Mouse (Mus musculus) heart, embryonic 16.5 days (tissue): Measurements from ENCODE around the gene Zfp991. TPM values are rescaled to one million over a fixed set of nuclear protein-coding genes. Genes with fewer than 3 reads are reported as not detected.
"Not testable (repeated sequence)": the region's sequence is repeated elsewhere in the genome, so short reads cannot be mapped to it uniquely, and the experiment has no call there.

Experiments used
- ATAC-seq: fragments of 200-750 bp; cut with Nextera tagmentation; replicated peaks from 2 replicates; pipeline ENCODE4 v1.8.0; 2017; ENCODE audit warnings: moderate number of reproducible peaks; ENCODE audit not compliant: insufficient read depth, low FRiP score; ENCODE audit errors: extremely low read depth
- H3K27ac ChIP-seq: fragments of 300-500 bp; sonication (generic); 2 replicates; pipeline ENCODE4 v1.5.1; 2014; ENCODE audit warnings: mild to moderate bottlenecking, low read length, control low read depth, moderate library complexity
- H3K27me3 ChIP-seq: fragments of 300-500 bp; sonication (generic); 2 replicates; pipeline ENCODE4 v1.6.1; 2014; ENCODE audit warnings: low read length, mixed read lengths; ENCODE audit not compliant: control insufficient read depth, insufficient read depth
- H3K36me3 ChIP-seq: fragments of 300-500 bp; sonication (generic); 2 replicates; pipeline ENCODE4 v1.6.1; 2014; ENCODE audit not compliant: control insufficient read depth, insufficient read depth
- H3K4me1 ChIP-seq: fragments of 300-500 bp; sonication (generic); 2 replicates; pipeline ENCODE4 v1.6.1; 2014; ENCODE audit warnings: low read length, mixed read lengths; ENCODE audit not compliant: control insufficient read depth, insufficient read depth
- H3K4me2 ChIP-seq: fragments of 300-500 bp; sonication (generic); 2 replicates; pipeline ENCODE4 v1.6.1; 2014; ENCODE audit warnings: low read depth, mild to moderate bottlenecking, control low read depth, low read length
- H3K4me3 ChIP-seq: fragments of 300-500 bp; sonication (generic); 2 replicates; pipeline ENCODE4 v1.5.1; 2014; ENCODE audit warnings: mild to moderate bottlenecking, control low read depth, low read length
- H3K9ac ChIP-seq: fragments of 300-500 bp; sonication (generic); 2 replicates; pipeline ENCODE4 v1.6.1; 2014; ENCODE audit warnings: low read length, control low read depth
- H3K9me3 ChIP-seq: fragments of 300-500 bp; sonication (generic); replicated peaks from 2 replicates; pipeline ENCODE4 v1.6.1; 2016; ENCODE audit warnings: low read length; ENCODE audit not compliant: control insufficient read depth
- WGBS: fragments of 180-500 bp; shearing (Covaris S2); extraction: QIAGEN DNeasy Blood & Tissue Kit; methylation state at CpG from one replicate; pipeline ENCODE4 v1.1.7; 2014; 5-methylcytosine and 5-hydroxymethylcytosine counted together
- polyA plus RNA-seq: library from polyadenylated mRNA; unstranded; fragments of >200 nt; fragmentation: Nextera tagmentation; extraction: Ambion mirVana; gene quantifications from 2 replicates; pipeline ENCODE4 v1.2.1, GENCODE M21; 2015

Zfp991 gene
- polyA plus RNA-seq, 1 experiment from 2014 or later: 5.3 TPM

- not testable (repeated sequence) for H3K4me1 ChIP-seq, H3K4me3 ChIP-seq, H3K36me3 ChIP-seq, H3K27ac ChIP-seq, H3K9ac ChIP-seq, ATAC-seq, H3K4me2 ChIP-seq, H3K27me3 ChIP-seq
- peaks cover 17% of the 10 kb centered on the region for H3K9me3 ChIP-seq
- WGBS: 83% methylated on average over 7 of the region's 15 CpGs
These were observed 93.8 kb downstream of the Zfp991 start for GRCm38 (mm10) chr4:147225616-147226015.

GRCm38 (mm10) chr4:147230026-147230425, 98.2 kb downstream of the Zfp991 start:
- H3K4me1 ChIP-seq, H3K9ac ChIP-seq, H3K4me2 ChIP-seq, H3K27me3 ChIP-seq, ATAC-seq, H3K4me3 ChIP-seq, H3K27ac ChIP-seq, H3K36me3 ChIP-seq: not testable (repeated sequence)
- WGBS: 42% methylated on average over 2 of the region's 3 CpGs
- peaks cover 25% of the 10 kb centered on the region for H3K9me3 ChIP-seq

Other genes starting within 250 kb of the Zfp991 start
- gene Gm21411, start 222.4 kb upstream of the Zfp991 start, polyA plus RNA-seq: not detected in 2 replicates
- gene Zfp989, start 160.1 kb upstream of the Zfp991 start, polyA plus RNA-seq: not detected in 2 replicates
- gene Rex2, start 110.2 kb upstream of the Zfp991 start, polyA plus RNA-seq: 0.04 TPM in 1 of 2 replicates, not detected in the other
- gene Zfp988, start 173.6 kb downstream of the Zfp991 start, polyA plus RNA-seq: 0.17 TPM in 1 of 2 replicates, not detected in the other
- not detected in 2 replicates for gene Zfp978, start 229.3 kb downstream of the Zfp991 start, polyA plus RNA-seq